Comparison of ENCODE assay signal across 10 mouse cellular contexts in genomic region chr7:31055883-31056282, GRCm38 (mm10). TPM values are rescaled to one million over a fixed set of nuclear protein-coding genes. Genes with fewer than 3 reads are reported as not detected.
DNase-seq lines count a peak whose midpoint lies in the region; ATAC-seq and TF ChIP-seq lines count a peak whose summit lies in the region.
"Had no signal": no experiment of that assay in that cellular context is flagged by ENCODE, and none has a peak within 500 bp of the region (broad histone marks: within the 10 kb centered on the region; RNA-seq: fewer than 3 reads in every experiment).

No protein-coding gene starts in this region.

- no peaks in the 10 kb centered on the region for H3K9me3 ChIP-seq in hindbrain, embryonic 10.5 days
- no peaks in the 10 kb centered on the region for H3K9me3 ChIP-seq in hindbrain, postnatal 0 days (ENCODE audit: low read length)
- no peaks in the 10 kb centered on the region for H3K9me3 ChIP-seq in embryonic facial prominence, embryonic 10.5 days
- H3K9me3 ChIP-seq in heart, postnatal 0 days (replicated peaks; ENCODE audit: control insufficient read depth, low read length), result no peaks in the 10 kb centered on the region
- no peaks in the 10 kb centered on the region for H3K9me3 ChIP-seq in liver, embryonic 13.5 days (replicated peaks)
- H3K9me3 ChIP-seq: neural tube, embryonic 13.5 days had no signal

- TF ChIP-seq CTCF in hindbrain, postnatal 0 days (IDR thresholded peaks at IDR 0.05; ENCODE audit: low read depth), result no peak
- no peak for TF ChIP-seq CTCF in heart, postnatal 0 days (IDR thresholded peaks at IDR 0.05; ENCODE audit: low read depth)

- peaks cover 67% of the 10 kb centered on the region for H3K4me1 ChIP-seq in hindbrain, embryonic 10.5 days (replicated peaks)
- H3K4me1 ChIP-seq in hindbrain, postnatal 0 days (ENCODE audit: insufficient read depth, low read length), result peaks cover 20% of the 10 kb centered on the region; the same call in 1 of the 2 replicates
- H3K4me1 ChIP-seq in embryonic facial prominence, embryonic 10.5 days, result peaks cover 66% of the 10 kb centered on the region
- H3K4me1 ChIP-seq in heart, postnatal 0 days (ENCODE audit: control insufficient read depth, insufficient read depth), result peaks cover 22% of the 10 kb centered on the region
- H3K4me1 ChIP-seq in liver, embryonic 13.5 days (replicated peaks), result peaks cover 36% of the 10 kb centered on the region

- TF ChIP-seq EP300 in heart, postnatal 0 days (IDR thresholded peaks at IDR 0.05; ENCODE audit: low read depth), result no peak

- H3K4me2 ChIP-seq in hindbrain, postnatal 0 days (ENCODE audit: low read depth, low read length), result no peak overlapping the region
- H3K4me2 ChIP-seq in heart, postnatal 0 days (ENCODE audit: low read depth, low read length), result peak overlapping the region; percentile 70; the same call in 1 of the 2 replicates
- no peak overlapping the region for H3K4me2 ChIP-seq in liver, embryonic 13.5 days

- H3K4me3 ChIP-seq in hindbrain, embryonic 10.5 days, result no peak overlapping the region
- H3K4me3 ChIP-seq in hindbrain, postnatal 0 days (ENCODE audit: low read length), result no peak overlapping the region
- peak overlapping the region; percentile 43; the same call in 1 of the 2 replicates for H3K4me3 ChIP-seq in embryonic facial prominence, embryonic 10.5 days
- no peak overlapping the region for H3K4me3 ChIP-seq in heart, postnatal 0 days (ENCODE audit: low read depth, low read length)
- H3K4me3 ChIP-seq in liver, embryonic 13.5 days (replicated peaks), result no peak overlapping the region
- H3K4me3 ChIP-seq: neural tube, embryonic 13.5 days had no signal

- no peak for DNase-seq in hindbrain, embryonic 10.5 days (ENCODE audit: low spot score)
- DNase-seq in hindbrain, postnatal 0 days (ENCODE audit: low spot score), result no peak
- DNase-seq in embryonic facial prominence, embryonic 10.5 days (ENCODE audit: low spot score), result peak; percentile 17
- no peak for DNase-seq in heart, postnatal 0 days (ENCODE audit: low spot score)
- no peak for DNase-seq in liver, embryonic 13.5 days
- DNase-seq in cerebellum, postnatal 36 days, result no peak

- H3K27ac ChIP-seq in hindbrain, embryonic 10.5 days, result peak overlapping the region; percentile 84
- no peak overlapping the region for H3K27ac ChIP-seq in hindbrain, postnatal 0 days
- peak overlapping the region; percentile 74 for H3K27ac ChIP-seq in embryonic facial prominence, embryonic 10.5 days (replicated peaks)
- H3K27ac ChIP-seq in heart, postnatal 0 days (ENCODE audit: low read depth), result peak overlapping the region; percentile 98
- H3K27ac ChIP-seq in liver, embryonic 13.5 days, result peak overlapping the region; percentile 71
- H3K27ac ChIP-seq: macrophage had no signal

- H3K9ac ChIP-seq in hindbrain, postnatal 0 days (replicated peaks; ENCODE audit: low read length), result no peak overlapping the region
- no peak overlapping the region for H3K9ac ChIP-seq in heart, postnatal 0 days (replicated peaks; ENCODE audit: low read depth, low read length)
- H3K9ac ChIP-seq in liver, embryonic 13.5 days, result no peak overlapping the region

- 17% methylated on average over 3 of the region's 4 CpGs for WGBS in hindbrain, embryonic 10.5 days
- 27% methylated on average over 2 of the region's 4 CpGs for WGBS in hindbrain, postnatal 0 days
- 16% methylated on average over 3 of the region's 4 CpGs for WGBS in embryonic facial prominence, embryonic 10.5 days
- WGBS in heart, postnatal 0 days, result 25% methylated on average over 3 of the region's 4 CpGs
- 70% methylated on average over 3 of the region's 4 CpGs for whole genome bisulfite sequencing in liver, embryonic 13.5 days (ENCODE audit: insufficient replicate concordance)

- H3K27me3 ChIP-seq in hindbrain, embryonic 10.5 days (ENCODE audit: insufficient read depth, poor library complexity, severe bottlenecking), result peaks cover 42% of the 10 kb centered on the region
- H3K27me3 ChIP-seq in hindbrain, postnatal 0 days (ENCODE audit: insufficient read depth, low read length), result peaks cover 11% of the 10 kb centered on the region; the same call in 1 of the 2 replicates
- H3K27me3 ChIP-seq in embryonic facial prominence, embryonic 10.5 days (replicated peaks; ENCODE audit: low read depth, poor library complexity, severe bottlenecking), result peaks cover 48% of the 10 kb centered on the region
- H3K27me3 ChIP-seq in heart, postnatal 0 days (ENCODE audit: control insufficient read depth, insufficient read depth, low read length), result peaks cover 21% of the 10 kb centered on the region
- peaks cover 33% of the 10 kb centered on the region for H3K27me3 ChIP-seq in liver, embryonic 13.5 days

- H3K36me3 ChIP-seq in hindbrain, embryonic 10.5 days, result no peaks in the 10 kb centered on the region
- no peaks in the 10 kb centered on the region for H3K36me3 ChIP-seq in hindbrain, postnatal 0 days (ENCODE audit: insufficient read depth, low read length)
- H3K36me3 ChIP-seq in embryonic facial prominence, embryonic 10.5 days (replicated peaks), result no peaks in the 10 kb centered on the region
- no peaks in the 10 kb centered on the region for H3K36me3 ChIP-seq in heart, postnatal 0 days (replicated peaks; ENCODE audit: control insufficient read depth, insufficient read depth, low read length)
- H3K36me3 ChIP-seq in liver, embryonic 13.5 days, result no peaks in the 10 kb centered on the region
- H3K36me3 ChIP-seq: neural tube, embryonic 13.5 days had no signal

- no peak for ATAC-seq in hindbrain, postnatal 0 days
- no peak for ATAC-seq in heart, postnatal 0 days (ENCODE audit: insufficient read depth, low read depth)
- ATAC-seq in liver, embryonic 13.5 days (ENCODE audit: low read depth), result peak; percentile 49
- no peak for ATAC-seq in frontal cortex, adult (ENCODE audit: low TSS enrichment)
- ATAC-seq in CD4-positive, CD25-positive, alpha-beta regulatory T cell, adult 4 months, result no peak

RNA-seq across cellular contexts. Expression of gene Fxyd1, which starts 1.1 kb away (rescaled TPM):
- 14.0 and 17.1 TPM in 2 replicates for polyA plus RNA-seq in hindbrain, embryonic 10.5 days (2016; fragmentation: Nextera tagmentation; extraction: Ambion mirVana)
- total RNA-seq in hindbrain, postnatal 0 days (2014; rRNA removed), result 24.0 and 26.5 TPM in 2 replicates
- 129 and 150 TPM in 2 replicates for polyA plus RNA-seq in hindbrain, postnatal 0 days (2015; fragmentation: Nextera tagmentation; extraction: Ambion mirVana)
- 9.8 and 12.2 TPM in 2 replicates for polyA plus RNA-seq in embryonic facial prominence, embryonic 10.5 days (2016; fragmentation: Nextera tagmentation; extraction: Ambion mirVana)
- 499 and 572 TPM in 2 replicates for total RNA-seq in heart, postnatal 0 days (2014; rRNA removed; ENCODE audit: low replicate concordance)
- 1,579 and 1,586 TPM in 2 replicates for polyA plus RNA-seq in heart, postnatal 0 days (2015; fragmentation: Nextera tagmentation; extraction: Ambion mirVana)
- polyA plus RNA-seq in liver, embryonic 13.5 days (2015; fragmentation: Nextera tagmentation; extraction: Ambion mirVana), result 41.1 and 44.2 TPM in 2 replicates
- polyA plus RNA-seq in CD4-positive, CD25-positive, alpha-beta regulatory T cell, adult 4 months (2017; shearing (Covaris generic)), result not detected
- polyA plus RNA-seq: macrophage had no signal

RNA-seq across cellular contexts. Expression of gene Lgi4, which starts 3.3 kb away (rescaled TPM):
- polyA plus RNA-seq in hindbrain, embryonic 10.5 days (2016; fragmentation: Nextera tagmentation; extraction: Ambion mirVana), result 2.3 and 6.3 TPM in 2 replicates
- 1.9 and 5.9 TPM in 2 replicates for total RNA-seq in hindbrain, postnatal 0 days (2014; rRNA removed)
- polyA plus RNA-seq in hindbrain, postnatal 0 days (2015; fragmentation: Nextera tagmentation; extraction: Ambion mirVana), result 1.2 and 1.3 TPM in 2 replicates
- 2.5 and 2.8 TPM in 2 replicates for polyA plus RNA-seq in embryonic facial prominence, embryonic 10.5 days (2016; fragmentation: Nextera tagmentation; extraction: Ambion mirVana)
- 0.27 and 2.7 TPM in 2 replicates for total RNA-seq in heart, postnatal 0 days (2014; rRNA removed; ENCODE audit: low replicate concordance)
- 0.08 and 0.19 TPM in 2 replicates for polyA plus RNA-seq in heart, postnatal 0 days (2015; fragmentation: Nextera tagmentation; extraction: Ambion mirVana)
- polyA plus RNA-seq in liver, embryonic 13.5 days (2015; fragmentation: Nextera tagmentation; extraction: Ambion mirVana), result 0.07 and 0.13 TPM in 2 replicates
- not detected for polyA plus RNA-seq in CD4-positive, CD25-positive, alpha-beta regulatory T cell, adult 4 months (2017; shearing (Covaris generic))

RNA-seq across cellular contexts. Expression of gene Fxyd7, which starts 4.6 kb away (rescaled TPM):
- 1.4 and 7.6 TPM in 2 replicates for polyA plus RNA-seq in hindbrain, embryonic 10.5 days (2016; fragmentation: Nextera tagmentation; extraction: Ambion mirVana)
- total RNA-seq in hindbrain, postnatal 0 days (2014; rRNA removed), result 234 and 282 TPM in 2 replicates
- polyA plus RNA-seq in hindbrain, postnatal 0 days (2015; fragmentation: Nextera tagmentation; extraction: Ambion mirVana), result 466 and 477 TPM in 2 replicates
- 0.55 and 3.1 TPM in 2 replicates for polyA plus RNA-seq in embryonic facial prominence, embryonic 10.5 days (2016; fragmentation: Nextera tagmentation; extraction: Ambion mirVana)
- total RNA-seq in heart, postnatal 0 days (2014; rRNA removed; ENCODE audit: low replicate concordance), result 5.8 TPM in 1 of 2 replicates, not detected in the other
- polyA plus RNA-seq in heart, postnatal 0 days (2015; fragmentation: Nextera tagmentation; extraction: Ambion mirVana), result 0.67 and 0.72 TPM in 2 replicates
- 0.17 and 0.47 TPM in 2 replicates for polyA plus RNA-seq in liver, embryonic 13.5 days (2015; fragmentation: Nextera tagmentation; extraction: Ambion mirVana)
- polyA plus RNA-seq in CD4-positive, CD25-positive, alpha-beta regulatory T cell, adult 4 months (2017; shearing (Covaris generic)), result not detected
- polyA plus RNA-seq: macrophage had no signal

RNA-seq across cellular contexts. Expression of gene Fxyd5, which starts 13.6 kb away (rescaled TPM):
- 11.6 and 14.7 TPM in 2 replicates for polyA plus RNA-seq in hindbrain, embryonic 10.5 days (2016; fragmentation: Nextera tagmentation; extraction: Ambion mirVana)
- total RNA-seq in hindbrain, postnatal 0 days (2014; rRNA removed), result 15.3 and 22.1 TPM in 2 replicates
- 33.3 and 35.3 TPM in 2 replicates for polyA plus RNA-seq in hindbrain, postnatal 0 days (2015; fragmentation: Nextera tagmentation; extraction: Ambion mirVana)
- 9.1 and 9.5 TPM in 2 replicates for polyA plus RNA-seq in embryonic facial prominence, embryonic 10.5 days (2016; fragmentation: Nextera tagmentation; extraction: Ambion mirVana)
- 54.3 and 69.7 TPM in 2 replicates for total RNA-seq in heart, postnatal 0 days (2014; rRNA removed; ENCODE audit: low replicate concordance)
- 41.5 and 46.4 TPM in 2 replicates for polyA plus RNA-seq in heart, postnatal 0 days (2015; fragmentation: Nextera tagmentation; extraction: Ambion mirVana)
- 17.3 and 19.2 TPM in 2 replicates for polyA plus RNA-seq in liver, embryonic 13.5 days (2015; fragmentation: Nextera tagmentation; extraction: Ambion mirVana)
- 1,000 to 10,000 TPM; 1,918 to 1,991 TPM for polyA plus RNA-seq in CD4-positive, CD25-positive, alpha-beta regulatory T cell, adult 4 months (2017; shearing (Covaris generic))

RNA-seq across cellular contexts. Expression of gene Fxyd3, which starts 20.6 kb away (rescaled TPM):
- 7.9 and 10.8 TPM in 2 replicates for polyA plus RNA-seq in hindbrain, embryonic 10.5 days (2016; fragmentation: Nextera tagmentation; extraction: Ambion mirVana)
- not detected in 2 replicates for total RNA-seq in hindbrain, postnatal 0 days (2014; rRNA removed)
- polyA plus RNA-seq in hindbrain, postnatal 0 days (2015; fragmentation: Nextera tagmentation; extraction: Ambion mirVana), result 1.2 and 1.5 TPM in 2 replicates
- 7.5 and 8.8 TPM in 2 replicates for polyA plus RNA-seq in embryonic facial prominence, embryonic 10.5 days (2016; fragmentation: Nextera tagmentation; extraction: Ambion mirVana)
- total RNA-seq in heart, postnatal 0 days (2014; rRNA removed; ENCODE audit: low replicate concordance), result 0.81 and 0.92 TPM in 2 replicates
- 0.66 and 2.4 TPM in 2 replicates for polyA plus RNA-seq in heart, postnatal 0 days (2015; fragmentation: Nextera tagmentation; extraction: Ambion mirVana)
- polyA plus RNA-seq in liver, embryonic 13.5 days (2015; fragmentation: Nextera tagmentation; extraction: Ambion mirVana), result 0.52 and 1.1 TPM in 2 replicates
- under 1 TPM in 1 of 2 experiments, not detected in 1; 0.27 TPM for polyA plus RNA-seq in CD4-positive, CD25-positive, alpha-beta regulatory T cell, adult 4 months (2017; shearing (Covaris generic))
- polyA plus RNA-seq: macrophage had no signal

Comparison
In these comparisons a context has a peak if more than half of its experiments do, and no peak if none do; other contexts are left out.
1. RNA of gene Fxyd7, which starts 4.6 kb away (polyA plus RNA-seq): 466 to 477 TPM in hindbrain, postnatal 0 days; 1.4 to 7.6 TPM in hindbrain, embryonic 10.5 days, 0.55 to 3.1 TPM in embryonic facial prominence, embryonic 10.5 days, 0.67 to 0.72 TPM in heart, postnatal 0 days, 0.17 to 0.47 TPM in liver, embryonic 13.5 days and not detected in CD4-positive, CD25-positive, alpha-beta regulatory T cell, adult 4 months; every median in the first group is over 10 times any median in the second.
2. RNA of gene Fxyd1, which starts 1.1 kb away (polyA plus RNA-seq): 1,579 to 1,586 TPM in heart, postnatal 0 days; 129 to 150 TPM in hindbrain, postnatal 0 days, 41.1 to 44.2 TPM in liver, embryonic 13.5 days, 14.0 to 17.1 TPM in hindbrain, embryonic 10.5 days, 9.8 to 12.2 TPM in embryonic facial prominence, embryonic 10.5 days and not detected in CD4-positive, CD25-positive, alpha-beta regulatory T cell, adult 4 months; every median in the first group is over 10 times any median in the second.